Mouse (Mus musculus) cerebellum, postnatal 25 days (tissue): ENCODE results near the gene Fam81a.

ENCODE experiments used
- DNase-seq, 2 experiments: peaks; one replicate each; pipeline ENCODE4 v3.0.0; 2021; ENCODE audit warnings: mixed read lengths in 2 of 2

Fam81a gene

GRCm38 (mm10) chr9:70049416-70049783, 93.0 kb downstream of the Fam81a start:
- DNase-seq: no peak

- DNase-seq: no peak
Measured at GRCm38 (mm10) chr9:70048751-70049415, 93.5 kb downstream of the Fam81a start.

- DNase-seq: no peak
Measured at GRCm38 (mm10) chr9:70048280-70048679, 94.1 kb downstream of the Fam81a start.

GRCm38 (mm10) chr9:70047839-70048238, 94.5 kb downstream of the Fam81a start:
- DNase-seq: no peak

- DNase-seq: no peak
Measured at GRCm38 (mm10) chr9:70046255-70046654, 96.1 kb downstream of the Fam81a start.

- no peak for DNase-seq
Measured at GRCm38 (mm10) chr9:70044865-70045264, 97.5 kb downstream of the Fam81a start.

GRCm38 (mm10) chr9:70042935-70043334, 99.4 kb downstream of the Fam81a start:
- no peak for DNase-seq

- no peak for DNase-seq
Measured at GRCm38 (mm10) chr9:70042137-70042536, 100.2 kb downstream of the Fam81a start.

- no peak for DNase-seq
Measured at GRCm38 (mm10) chr9:70040570-70040969, 101.8 kb downstream of the Fam81a start.

- DNase-seq: no peak
Measured at GRCm38 (mm10) chr9:70039597-70040385, 102.6 kb downstream of the Fam81a start.
